ENCODE assay signal across 9 mouse cellular contexts in the genomic region with DNA sequence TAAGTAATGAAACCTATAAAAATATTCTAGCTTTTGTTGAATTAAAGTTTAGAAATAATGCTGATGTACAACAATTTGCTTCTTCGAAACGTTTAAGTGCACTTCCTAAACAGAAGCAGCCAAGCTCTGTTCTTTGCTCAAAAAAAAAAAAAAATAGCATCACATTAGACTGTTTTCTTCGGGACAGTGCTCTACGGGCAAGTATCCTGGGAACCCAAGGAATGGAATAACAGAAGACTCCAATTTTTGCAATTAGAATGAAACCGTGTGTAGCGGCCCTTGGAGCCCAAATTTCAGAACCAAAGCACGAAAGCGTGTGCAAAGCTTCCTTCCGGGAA. TPM values are rescaled to one million over a fixed set of nuclear protein-coding genes. Genes with fewer than 3 reads are reported as not detected.
DNase-seq lines count a peak whose midpoint lies in the region; ATAC-seq and TF ChIP-seq lines count a peak whose summit lies in the region.
"Had no signal": no experiment of that assay in that cellular context is flagged by ENCODE, and none has a peak within 500 bp of the region (broad histone marks: within the 10 kb centered on the region; RNA-seq: fewer than 3 reads in every experiment).

No protein-coding gene starts in this region.

- H3K4me3 ChIP-seq in heart, embryonic 12.5 days: peak overlapping the region; percentile 73
- peak overlapping the region; percentile 97 for H3K4me3 ChIP-seq in E14TG2a.4 (replicated peaks; ENCODE audit: low read length)
- H3K4me3 ChIP-seq in forebrain, embryonic 15.5 days: peak overlapping the region; percentile 87
- H3K4me3 ChIP-seq in liver, embryonic 16.5 days (ENCODE audit: low read depth, low read length): peak overlapping the region; percentile 97

- peak overlapping the region; percentile 100 for H3K4me2 ChIP-seq in heart, embryonic 12.5 days
- H3K4me2 ChIP-seq in forebrain, embryonic 15.5 days (replicated peaks): peak overlapping the region; percentile 77
- peak overlapping the region; percentile 68 for H3K4me2 ChIP-seq in liver, embryonic 16.5 days (ENCODE audit: low read depth, low read length)

- no peak overlapping the region for H3K27ac ChIP-seq in heart, embryonic 12.5 days (ENCODE audit: poor library complexity, severe bottlenecking)
- H3K27ac ChIP-seq in forebrain, embryonic 15.5 days (replicated peaks): no peak overlapping the region
- no peak overlapping the region for H3K27ac ChIP-seq in liver, embryonic 16.5 days (ENCODE audit: low read length)

- ATAC-seq in heart, embryonic 12.5 days (ENCODE audit: insufficient number of reproducible peaks, low FRiP score): no peak
- ATAC-seq in forebrain, embryonic 15.5 days (replicated peaks): no peak
- ATAC-seq in liver, embryonic 16.5 days (ENCODE audit: low read depth): no peak

- intact Hi-C loops in heart, postnatal 25 days (cut with DNase I): loop anchor here (5.0 to 10.0 kb wide), 2 partner anchors 136 to 1528 kb away; a partner anchor contains a TSS
- intact Hi-C loops in left cerebral cortex, postnatal 10 days (cut with DNase I): loop anchor here (5.0 kb wide), 1 partner anchor 56 kb away; a partner anchor contains a TSS
- intact Hi-C loops in left cerebral cortex, postnatal 25 days (cut with DNase I): loop anchor here (10.0 kb wide), 1 partner anchor 582 kb away; no protein-coding TSS in a partner anchor
- intact Hi-C loops in left cerebral cortex, postnatal 4 days (cut with DNase I): no loop called here

- no peaks in the 10 kb centered on the region for H3K36me3 ChIP-seq in heart, embryonic 12.5 days
- H3K36me3 ChIP-seq in E14TG2a.4 (ENCODE audit: insufficient read depth, low read length): no peaks in the 10 kb centered on the region
- no peaks in the 10 kb centered on the region for H3K36me3 ChIP-seq in forebrain, embryonic 15.5 days
- H3K36me3 ChIP-seq in liver, embryonic 16.5 days (ENCODE audit: control insufficient read depth, insufficient read depth): no peaks in the 10 kb centered on the region

- WGBS in heart, embryonic 12.5 days: 6% methylated on average over 9 of the region's 9 CpGs
- 4% methylated on average over 9 of the region's 9 CpGs for WGBS in forebrain, embryonic 15.5 days
- 5% methylated on average over 9 of the region's 9 CpGs for WGBS in liver, embryonic 16.5 days (ENCODE audit: insufficient replicate concordance)

- peak overlapping the region; percentile 73 for H3K9ac ChIP-seq in heart, embryonic 12.5 days
- H3K9ac ChIP-seq in forebrain, embryonic 15.5 days (replicated peaks): peak overlapping the region; percentile 94
- H3K9ac ChIP-seq in liver, embryonic 16.5 days (ENCODE audit: low read depth, low read length): peak overlapping the region; percentile 83

- TF ChIP-seq CTCF in E14TG2a.4 (conservative IDR thresholded peaks at IDR 0.05; ENCODE audit: low read length): no peak

- H3K4me1 ChIP-seq in heart, embryonic 12.5 days (replicated peaks): peaks cover 8% of the 10 kb centered on the region
- H3K4me1 ChIP-seq in E14TG2a.4 (replicated peaks; ENCODE audit: low read depth, low read length): peaks cover 4% of the 10 kb centered on the region
- peaks cover 24% of the 10 kb centered on the region for H3K4me1 ChIP-seq in forebrain, embryonic 15.5 days
- peaks cover 4% of the 10 kb centered on the region for H3K4me1 ChIP-seq in liver, embryonic 16.5 days (ENCODE audit: control insufficient read depth, low read depth, low read length)

- no peaks in the 10 kb centered on the region for H3K27me3 ChIP-seq in heart, embryonic 12.5 days (replicated peaks)
- H3K27me3 ChIP-seq in E14TG2a.4 (ENCODE audit: insufficient read depth, low read length): no peaks in the 10 kb centered on the region
- no peaks in the 10 kb centered on the region for H3K27me3 ChIP-seq in forebrain, embryonic 15.5 days
- no peaks in the 10 kb centered on the region for H3K27me3 ChIP-seq in liver, embryonic 16.5 days (ENCODE audit: control insufficient read depth, insufficient read depth, low read depth, low read length)

- DNase-seq in heart, postnatal 25 days (ENCODE audit: low spot score): no peak
- no peak for DNase-seq in left cerebral cortex, postnatal 10 days (ENCODE audit: extremely low spot score in 1 of 2, low spot score in 2 of 2)
- DNase-seq in left cerebral cortex, postnatal 25 days (ENCODE audit: low spot score in 2 of 2): no peak
- no peak for DNase-seq in left cerebral cortex, postnatal 4 days

- no peaks in the 10 kb centered on the region for H3K9me3 ChIP-seq in heart, embryonic 12.5 days (replicated peaks)
- no peaks in the 10 kb centered on the region for H3K9me3 ChIP-seq in E14TG2a.4 (ENCODE audit: low read length)
- H3K9me3 ChIP-seq in forebrain, embryonic 15.5 days: no peaks in the 10 kb centered on the region
- no peaks in the 10 kb centered on the region for H3K9me3 ChIP-seq in liver, embryonic 16.5 days (replicated peaks; ENCODE audit: control insufficient read depth, low read length)

RNA-seq across cellular contexts. Expression of a gene that starts 1.2 kb away (rescaled TPM):
- polyA plus RNA-seq in heart, embryonic 12.5 days (2016; fragmentation: Nextera tagmentation; extraction: Ambion mirVana): 39.5 and 41.6 TPM in 2 replicates
- total RNA-seq in heart, postnatal 25 days (2021): 10 to 100 TPM; 78.9 to 84.1 TPM
- 77.3 and 79.8 TPM in 2 replicates for polyA plus RNA-seq in forebrain, embryonic 15.5 days (2015; fragmentation: Nextera tagmentation; extraction: Ambion mirVana)
- polyA plus RNA-seq in liver, embryonic 16.5 days (2015; fragmentation: Nextera tagmentation; extraction: Ambion mirVana): 15.1 and 17.1 TPM in 2 replicates
- total RNA-seq in left cerebral cortex, postnatal 10 days (2021): 10 to 100 TPM; 47.3 to 49.3 TPM
- total RNA-seq in left cerebral cortex, postnatal 25 days (2021): 10 to 100 TPM; 82.1 to 83.5 TPM
- total RNA-seq in left cerebral cortex, postnatal 4 days (2021): 10 to 100 TPM; 40.2 to 42.3 TPM

RNA-seq across cellular contexts. Expression of a gene that starts 57.6 kb away (rescaled TPM):
- polyA plus RNA-seq in heart, embryonic 12.5 days (2016; fragmentation: Nextera tagmentation; extraction: Ambion mirVana): 0.19 and 0.22 TPM in 2 replicates
- not detected for total RNA-seq in heart, postnatal 25 days (2021)
- polyA plus RNA-seq in forebrain, embryonic 15.5 days (2015; fragmentation: Nextera tagmentation; extraction: Ambion mirVana): not detected in 2 replicates
- polyA plus RNA-seq in liver, embryonic 16.5 days (2015; fragmentation: Nextera tagmentation; extraction: Ambion mirVana): not detected in 2 replicates
- not detected for total RNA-seq in left cerebral cortex, postnatal 10 days (2021)
- total RNA-seq in left cerebral cortex, postnatal 25 days (2021): not detected
- not detected for total RNA-seq in left cerebral cortex, postnatal 4 days (2021)
- polyA plus RNA-seq: CD4-positive, CD25-positive, alpha-beta regulatory T cell, adult 4 months had no signal
